Mouse (Mus musculus) cerebellum, adult 2 months (tissue): ENCODE results near the gene Spats2. TPM values are rescaled to one million over a fixed set of nuclear protein-coding genes. Genes with fewer than 3 reads are reported as not detected.

Source experiments
- DNase-seq, 2 experiments: peaks; one replicate each; pipeline ENCODE4 v3.0.0; 2021
- H3K27ac ChIP-seq: fragments of 200-500 bp; 2 replicates; pipeline ENCODE4 v1.5.1; 2012; ENCODE audit warnings: low read length, control low read depth, inconsistent platforms; ENCODE audit not compliant: insufficient read depth
- H3K27me3 ChIP-seq: fragments of 200-500 bp; 2 replicates; pipeline ENCODE4 v1.6.1; 2012; ENCODE audit warnings: inconsistent platforms, mild to moderate bottlenecking, low read length, moderate library complexity; ENCODE audit not compliant: control insufficient read depth, insufficient read depth
- H3K4me1 ChIP-seq: fragments of 200-500 bp; 2 replicates; pipeline ENCODE4 v1.6.1; 2011; ENCODE audit warnings: low read length; ENCODE audit not compliant: control insufficient read depth, insufficient read depth
- H3K4me3 ChIP-seq: fragments of 200-500 bp; replicated peaks from 2 replicates; pipeline ENCODE3; 2011; ENCODE audit warnings: mild to moderate bottlenecking, low read depth, low read length, control low read depth; ENCODE audit not compliant: insufficient read depth
- CTCF ChIP-seq: fragments of 200-500 bp; IDR thresholded peaks from 2 replicates; pipeline ENCODE4 v1.5.1; 2011; ENCODE audit warnings: low read depth, mild to moderate bottlenecking, control low read depth, low read length, moderate library complexity, borderline replicate concordance; ENCODE audit not compliant: insufficient read depth
- POLR2A ChIP-seq: fragments of 200-500 bp; IDR thresholded peaks from 2 replicates; pipeline ENCODE4 v1.6.1; 2011; ENCODE audit warnings: low read length, control low read depth, borderline replicate concordance; ENCODE audit not compliant: insufficient read depth
- WGBS: fragments of 180-500 bp; shearing (Covaris S2); methylation state at CpG from one replicate; pipeline ENCODE4 v1.1.7; 2018; 5-methylcytosine and 5-hydroxymethylcytosine counted together
- polyA plus RNA-seq: library from polyadenylated mRNA; depleted of rRNA; stranded (reverse); fragments of >200 nt; gene quantifications from 2 replicates; pipeline ENCODE4 v1.2.3, GENCODE M21; 2012

Spats2 gene
- polyA plus RNA-seq, 1 experiment, result 26.9 TPM

DNA sequence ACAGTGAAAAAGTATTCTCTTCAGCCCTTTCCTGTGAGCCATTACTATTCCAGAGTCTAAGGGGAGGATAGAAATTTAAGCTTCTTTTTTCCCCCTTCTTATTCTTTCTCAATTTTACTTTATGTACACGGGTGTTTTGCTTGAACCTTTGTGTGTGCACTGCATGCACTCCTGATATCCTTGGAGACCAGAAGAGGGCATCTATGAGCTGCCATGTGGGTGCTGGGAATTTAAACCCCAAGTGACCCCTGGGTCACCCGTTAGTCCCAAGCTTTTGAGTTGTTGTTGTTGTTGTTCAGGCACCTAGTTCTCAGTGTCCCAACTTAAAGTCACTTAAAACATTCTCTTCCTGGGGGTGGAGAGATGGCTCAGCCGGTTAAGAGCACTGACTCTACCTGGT lies 25.7 kb upstream of the Spats2 start:
- 61% methylated on average over 3 of the region's 3 CpGs for WGBS
- H3K4me3 ChIP-seq, result no peak overlapping the region
- no peak overlapping the region for H3K27ac ChIP-seq
- no peak for TF ChIP-seq CTCF
- 0 out of 2 replicates have a peak, but pooled peaks cover 3% of the 10 kb centered on the region for H3K4me1 ChIP-seq
- DNase-seq, result no peak
- peaks cover 7% of the 10 kb centered on the region; the same call in 1 of the 2 replicates for H3K27me3 ChIP-seq

DNA sequence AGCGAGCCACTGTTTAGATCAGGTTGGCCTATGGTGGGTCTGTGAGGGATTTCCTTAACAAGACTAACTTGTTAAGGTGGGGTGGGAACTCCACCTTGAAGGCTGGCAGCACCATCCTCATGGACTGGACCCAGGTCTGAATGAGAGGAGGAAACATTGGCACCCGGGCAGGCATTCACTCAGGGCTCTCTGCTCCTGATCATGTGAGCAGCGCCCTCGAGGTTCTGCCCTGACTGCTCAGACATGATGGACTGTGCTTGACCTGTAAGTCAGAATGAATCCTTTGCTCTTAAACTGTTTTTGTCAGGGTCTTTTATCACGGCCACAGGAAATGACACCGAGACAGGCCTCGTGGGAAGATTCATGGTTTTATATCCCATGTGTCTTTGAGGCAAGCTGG lies 20.5 kb upstream of the Spats2 start:
- Histone ChIP-seq H3K4me1 (no peaks in the 10 kb centered on the region), H3K27me3 (no peaks in the 10 kb centered on the region), H3K4me3 (no peak overlapping the region), H3K27ac (no peak overlapping the region)
- no peak for TF ChIP-seq POLR2A
- no peak for TF ChIP-seq CTCF
- 71% methylated on average over 7 of the region's 7 CpGs for WGBS
- no peak for DNase-seq

GRCm38 (mm10) chr15:99107866-99108265 lies 17.9 kb upstream of the Spats2 start:
- Histone ChIP-seq H3K4me1 (no peaks in the 10 kb centered on the region), H3K27ac (no peak overlapping the region), H3K27me3 (no peaks in the 10 kb centered on the region), H3K4me3 (no peak overlapping the region)
- DNase-seq, result no peak
- no peak for TF ChIP-seq POLR2A
- no peak for TF ChIP-seq CTCF
- WGBS, result 88% methylated on average over 3 of the region's 3 CpGs

DNA sequence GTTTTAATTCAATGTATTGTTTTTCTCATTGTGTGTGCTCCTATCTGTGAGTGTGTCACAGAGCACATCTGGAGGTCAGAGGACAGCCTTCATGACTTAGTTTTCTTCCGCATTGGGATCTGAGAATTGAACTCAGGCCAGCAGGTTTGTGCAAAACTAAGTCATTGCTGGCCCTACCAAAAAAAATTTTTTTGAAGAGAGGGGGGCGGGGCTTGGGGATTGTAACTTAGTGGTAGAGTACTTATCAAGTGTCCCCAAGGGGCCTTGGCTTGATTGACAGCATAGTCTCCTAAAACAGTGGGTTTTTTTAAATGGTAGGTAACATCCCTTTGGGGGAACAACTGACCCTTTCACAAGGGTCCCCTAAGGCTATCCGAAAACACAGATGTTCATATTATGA lies 14.6 kb upstream of the Spats2 start:
- TF ChIP-seq CTCF, result no peak
- no peak for TF ChIP-seq POLR2A
- Histone ChIP-seq H3K4me1 (no peaks in the 10 kb centered on the region), H3K27me3 (no peaks in the 10 kb centered on the region), H3K4me3 (no peak overlapping the region), H3K27ac (no peak overlapping the region)
- no peak for DNase-seq
- WGBS, result 88% methylated on average over 3 of the region's 3 CpGs

- no peak overlapping the region for H3K4me3 ChIP-seq
- DNase-seq, result no peak
- no peaks in the 10 kb centered on the region for H3K4me1 ChIP-seq
- no peak overlapping the region for H3K27ac ChIP-seq
- no peaks in the 10 kb centered on the region for H3K27me3 ChIP-seq
- 76% methylated on average over 4 of the region's 4 CpGs for WGBS
- no peak for TF ChIP-seq POLR2A
- no peak for TF ChIP-seq CTCF
These were observed 13.9 kb upstream of the Spats2 start for GRCm38 (mm10) chr15:99111809-99112208.

DNA sequence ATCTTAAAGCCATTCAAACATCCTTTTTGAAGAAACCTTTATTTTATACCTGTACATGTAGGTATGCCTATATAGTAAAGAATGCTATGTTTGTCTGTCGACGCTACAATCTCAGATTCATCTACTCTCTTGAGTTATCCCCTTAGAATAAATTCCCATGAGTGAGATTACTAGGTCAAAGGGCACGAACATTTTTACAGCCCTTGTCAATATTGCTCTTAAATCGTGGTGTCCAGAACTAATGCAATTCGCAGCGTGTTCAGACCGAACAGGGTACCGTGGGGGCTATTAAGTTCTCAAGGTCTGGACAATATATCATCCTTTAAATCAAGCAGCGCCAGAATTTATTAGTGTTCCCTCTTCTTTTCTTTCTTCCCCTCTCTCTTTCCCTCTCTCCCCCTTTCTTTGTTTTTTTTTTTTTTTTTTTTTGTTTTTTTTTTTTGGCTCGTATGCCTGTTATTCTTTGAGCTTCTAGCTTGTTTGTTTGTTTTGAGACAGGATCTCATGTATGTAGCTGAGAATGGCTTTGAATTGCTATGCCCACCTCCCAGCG lies 12.8 kb upstream of the Spats2 start:
- Histone ChIP-seq H3K27ac (no peak overlapping the region), H3K4me3 (no peak overlapping the region), H3K27me3 (no peaks in the 10 kb centered on the region), H3K4me1 (no peaks in the 10 kb centered on the region)
- DNase-seq, result no peak
- WGBS, result 70% methylated on average over 11 of the region's 11 CpGs
- TF ChIP-seq POLR2A (no peak), CTCF (no peak)

DNA sequence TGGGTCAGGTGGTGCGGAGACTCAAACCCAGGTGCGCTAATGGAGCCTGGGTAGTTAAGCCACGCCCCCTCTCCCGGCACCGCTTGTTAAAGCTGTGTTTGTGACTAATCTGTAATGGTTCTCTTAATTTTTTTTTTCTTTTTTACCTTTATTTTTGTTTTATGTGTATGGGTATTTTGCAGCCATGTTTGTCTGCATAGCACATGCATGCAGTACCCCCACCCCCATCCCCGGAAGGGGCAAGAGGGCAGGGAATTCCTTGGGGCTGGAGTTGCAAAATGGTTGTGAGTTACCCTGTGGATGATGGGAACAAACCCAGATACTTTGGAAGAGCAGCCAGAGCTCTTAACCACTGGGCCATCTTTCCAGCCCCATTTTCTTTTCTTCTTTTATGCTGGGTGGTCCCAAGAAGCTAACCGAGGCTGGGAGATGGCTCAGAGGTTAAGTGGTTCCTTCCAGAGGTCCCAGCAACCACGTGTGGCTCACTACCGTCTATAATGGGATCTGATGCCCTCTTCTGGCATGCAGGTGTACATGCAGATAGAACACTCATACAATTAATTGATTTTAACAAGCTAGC lies 12.2 kb upstream of the Spats2 start:
- TF ChIP-seq CTCF (peak; percentile 25; the same call in 1 of the 2 replicates), POLR2A (no peak)
- Histone ChIP-seq H3K4me1 (no peaks in the 10 kb centered on the region), H3K4me3 (no peak overlapping the region), H3K27ac (no peak overlapping the region), H3K27me3 (no peaks in the 10 kb centered on the region)
- 8% methylated on average over 9 of the region's 9 CpGs for WGBS
- DNase-seq, result no peak

DNA sequence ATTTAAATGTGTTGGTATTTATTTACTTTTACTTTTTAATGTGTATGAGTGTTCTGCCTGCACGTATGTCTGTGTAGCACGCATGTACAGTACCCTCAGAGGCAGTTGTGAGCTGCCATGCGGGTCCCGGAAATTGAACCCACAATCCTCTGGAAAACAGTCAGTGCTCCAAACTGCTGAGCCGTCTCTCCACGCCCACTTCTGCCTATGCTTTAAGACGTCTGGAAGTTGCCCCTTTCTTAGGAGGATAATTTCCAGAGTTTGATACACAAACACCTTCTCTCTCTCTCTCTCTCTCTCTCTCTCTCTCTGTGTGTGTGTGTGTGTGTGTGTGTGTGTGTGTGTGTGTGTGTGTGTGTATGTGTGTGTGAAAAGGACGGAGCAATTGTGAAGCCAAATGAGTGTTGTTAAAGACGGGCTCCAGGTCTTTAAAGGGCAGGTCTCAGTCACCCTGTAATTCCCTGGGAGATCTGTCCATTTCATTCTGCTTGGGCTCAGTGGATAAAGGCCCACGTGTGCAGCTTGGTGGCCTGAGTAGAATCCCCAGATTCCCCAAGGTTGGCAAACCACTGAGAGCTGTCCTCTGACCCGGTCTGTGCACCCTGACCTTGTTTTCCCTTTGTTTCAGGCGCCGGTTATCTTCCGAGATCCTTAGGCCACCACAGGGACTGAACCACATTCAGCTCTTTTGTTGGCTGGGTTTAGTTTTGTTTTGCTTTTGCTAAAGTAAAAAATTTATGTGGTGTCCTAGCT lies 11.2 kb upstream of the Spats2 start:
- DNase-seq, result no peak
- H3K4me3 ChIP-seq, result no peak overlapping the region
- TF ChIP-seq CTCF (no peak), POLR2A (no peak)
- WGBS, result 55% methylated on average over 14 of the region's 14 CpGs
- H3K27me3 ChIP-seq, result no peaks in the 10 kb centered on the region
- no peaks in the 10 kb centered on the region for H3K4me1 ChIP-seq
- no peak overlapping the region for H3K27ac ChIP-seq
